Mouse (Mus musculus): ENCODE results near the gene Hist1h4a. TPM values are rescaled to one million over a fixed set of nuclear protein-coding genes. Genes with fewer than 3 reads are reported as not detected.
"Not testable (repeated sequence)": the region's sequence is repeated elsewhere in the genome, so short reads cannot be mapped to it uniquely, and the experiment has no call there.

The Hist1h4a gene
- polyA plus RNA-seq (2016; fragmentation: Nextera tagmentation; extraction: Ambion mirVana): 1.2 and 1.4 TPM in 2 replicates

DNA sequence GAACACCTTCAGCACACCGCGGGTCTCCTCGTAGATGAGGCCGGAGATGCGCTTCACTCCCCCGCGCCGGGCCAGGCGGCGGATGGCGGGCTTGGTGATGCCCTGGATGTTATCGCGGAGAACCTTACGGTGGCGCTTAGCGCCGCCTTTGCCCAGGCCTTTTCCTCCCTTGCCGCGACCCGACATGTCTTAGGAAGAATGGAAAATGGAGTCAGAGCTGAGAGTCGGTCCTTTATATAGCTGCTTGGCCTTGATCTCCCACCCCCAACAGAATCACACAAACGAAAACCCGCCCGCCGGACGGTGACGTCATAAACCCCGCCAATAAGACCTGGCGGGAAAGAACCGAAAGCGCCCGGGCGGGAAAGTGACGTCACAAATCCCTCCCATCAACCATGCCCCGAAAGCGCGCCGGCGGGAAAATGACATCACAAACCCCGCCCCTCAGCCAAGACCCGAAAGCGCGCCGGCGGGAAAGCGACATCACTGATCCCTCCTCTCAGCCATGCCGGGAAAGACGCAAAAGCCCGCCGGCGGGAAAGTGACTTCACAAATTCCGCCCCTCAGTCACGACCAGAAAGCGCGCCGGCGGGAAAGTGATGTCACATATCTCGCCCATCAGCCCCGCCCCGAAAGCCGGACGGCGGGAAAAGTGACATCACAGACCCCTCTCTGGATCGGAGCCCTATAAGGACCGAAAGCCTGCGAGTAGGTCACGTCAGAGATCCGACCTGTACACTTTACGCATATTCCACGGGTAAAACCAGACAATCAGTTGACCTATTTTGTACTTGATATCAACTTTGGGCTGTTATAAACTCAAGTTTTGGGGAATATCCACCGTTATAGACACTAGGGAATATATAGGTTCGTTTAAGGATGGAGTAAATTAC, at the start of gene Hist1h4a:
TSS of gene Hist1h4a (minus strand) at position 259 of the 893 bp plus-strand sequence.
- under 1% methylated on average over 69 of the region's 72 CpGs for WGBS
- ATAC-seq (ENCODE audit: insufficient number of reproducible peaks, insufficient read depth, low FRiP score, low TSS enrichment, low read depth): peak; percentile 73

GRCm38 (mm10) chr13:23806422-23807052, 45.5 kb upstream of the Hist1h4a start, which contains the start of gene Slc17a2:
Slc17a2 (plus strand) TSS chr13:23806993.
- Histone ChIP-seq H3K9ac (replicated peaks) (no peak within 1 kb of the TSS), H3K4me1 (replicated peaks) (no peaks in the 10 kb centered on the region), H3K4me3 (replicated peaks) (no peak within 1 kb of the TSS), H3K27ac (no peak within 1 kb of the TSS), H3K36me3 (no peaks in the 10 kb centered on the region), H3K27me3 (no peaks in the 10 kb centered on the region), H3K9me3 (no peaks in the 10 kb centered on the region), H3K4me2 (no peak within 1 kb of the TSS)
- no peak for ATAC-seq (ENCODE audit: insufficient number of reproducible peaks, insufficient read depth, low FRiP score, low TSS enrichment, low read depth)
- 86% methylated on average over 15 of the region's 15 CpGs for WGBS

More for the DNA sequence above, at the start of gene Hist1h4a:
- Histone ChIP-seq H3K27me3 (no peaks in the 10 kb centered on the region), H3K4me2 (peak within 1 kb of the TSS; percentile 85), H3K9ac (replicated peaks) (peak within 1 kb of the TSS; percentile 71), H3K36me3 (no peaks in the 10 kb centered on the region), H3K4me3 (replicated peaks) (peak within 1 kb of the TSS; percentile 48), H3K4me1 (replicated peaks) (peaks cover 30% of the 10 kb centered on the region), H3K27ac (peak within 1 kb of the TSS; percentile 97), H3K9me3 (no peaks in the 10 kb centered on the region)

GRCm38 (mm10) chr13:23804532-23804931, 43.5 kb upstream of the Hist1h4a start:
- H3K36me3 ChIP-seq: no peaks in the 10 kb centered on the region
- H3K27ac ChIP-seq: no peak overlapping the region
- no peak overlapping the region for H3K9ac ChIP-seq (replicated peaks)
- peaks cover 2% of the 10 kb centered on the region; the same call in 1 of the 2 replicates for H3K4me1 ChIP-seq (replicated peaks)
- H3K9me3 ChIP-seq: no peaks in the 10 kb centered on the region
- WGBS: 67% methylated on average over 2 of the region's 2 CpGs
- H3K4me2 ChIP-seq: no peak overlapping the region
- ATAC-seq (ENCODE audit: insufficient number of reproducible peaks, insufficient read depth, low FRiP score, low TSS enrichment, low read depth): no peak
- H3K4me3 ChIP-seq (replicated peaks): no peak overlapping the region
- no peaks in the 10 kb centered on the region for H3K27me3 ChIP-seq

- no peak overlapping the region for H3K4me3 ChIP-seq (replicated peaks)
- 59% methylated on average over 5 of the region's 5 CpGs for WGBS
- H3K9me3 ChIP-seq: no peaks in the 10 kb centered on the region
- no peak for ATAC-seq (ENCODE audit: insufficient number of reproducible peaks, insufficient read depth, low FRiP score, low TSS enrichment, low read depth)
- no peaks in the 10 kb centered on the region for H3K27me3 ChIP-seq
- H3K4me1 ChIP-seq (replicated peaks): peaks cover 21% of the 10 kb centered on the region
- H3K36me3 ChIP-seq: no peaks in the 10 kb centered on the region
- H3K4me2 ChIP-seq: no peak overlapping the region
- H3K27ac ChIP-seq: no peak overlapping the region
- H3K9ac ChIP-seq (replicated peaks): no peak overlapping the region
Measured at GRCm38 (mm10) chr13:23799405-23799804, 38.4 kb upstream of the Hist1h4a start.

DNA sequence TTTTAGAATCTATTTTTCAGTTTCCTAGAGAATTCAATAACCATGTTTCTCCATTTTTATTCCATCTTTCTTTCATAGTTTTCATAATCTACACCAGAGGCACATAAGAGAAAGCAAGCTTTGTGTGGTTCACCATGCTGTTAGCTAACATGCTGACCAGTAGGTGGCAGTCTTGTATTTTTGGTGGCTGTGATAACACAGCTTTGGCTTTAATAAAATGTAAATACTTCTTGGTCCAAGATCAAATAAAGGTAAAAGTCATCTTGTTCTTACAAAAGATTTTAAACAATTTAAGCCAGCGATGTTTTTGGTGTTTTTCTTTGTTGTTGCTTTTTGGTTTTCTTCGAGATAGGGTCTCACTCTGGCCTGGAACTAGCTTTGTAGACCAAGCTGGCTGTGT, 31.5 kb upstream of the Hist1h4a start:
- no peak for ATAC-seq (ENCODE audit: insufficient number of reproducible peaks, insufficient read depth, low FRiP score, low TSS enrichment, low read depth)
- 42% methylated on average over 2 of the region's 2 CpGs for WGBS

DNA sequence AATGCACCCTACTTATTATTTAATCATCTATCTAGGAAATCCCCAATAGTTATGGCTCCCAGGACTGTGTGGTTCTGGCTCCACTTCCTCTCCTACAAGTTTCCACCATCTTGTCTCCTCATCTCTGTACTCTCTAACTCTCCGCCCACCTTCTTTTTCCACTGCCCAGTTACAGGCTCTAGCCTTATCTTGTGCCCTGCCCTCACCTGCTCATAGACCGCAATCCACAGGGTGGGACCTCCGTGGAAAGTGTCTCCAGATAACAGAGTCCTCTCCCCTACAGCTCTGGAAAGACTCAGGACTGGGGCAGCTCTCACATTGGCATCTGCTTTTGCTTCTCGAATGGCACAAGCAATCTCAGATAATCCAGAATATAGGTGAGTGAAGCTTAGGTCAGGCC, 18.0 kb upstream of the Hist1h4a start:
- no peak overlapping the region for H3K27ac ChIP-seq
- H3K9me3 ChIP-seq: no peaks in the 10 kb centered on the region
- ATAC-seq (ENCODE audit: insufficient number of reproducible peaks, insufficient read depth, low FRiP score, low TSS enrichment, low read depth): no peak
- no peaks in the 10 kb centered on the region for H3K4me1 ChIP-seq (replicated peaks)
- H3K4me2 ChIP-seq: no peak overlapping the region
- H3K4me3 ChIP-seq (replicated peaks): no peak overlapping the region
- H3K36me3 ChIP-seq: no peaks in the 10 kb centered on the region
- H3K9ac ChIP-seq (replicated peaks): no peak overlapping the region
- WGBS: 85% methylated on average over 4 of the region's 4 CpGs
- no peaks in the 10 kb centered on the region for H3K27me3 ChIP-seq

More for the DNA sequence above, 31.5 kb upstream of the Hist1h4a start:
- no peak overlapping the region for H3K9ac ChIP-seq (replicated peaks)
- no peak overlapping the region for H3K4me3 ChIP-seq (replicated peaks)
- H3K27me3 ChIP-seq: no peaks in the 10 kb centered on the region
- H3K4me1 ChIP-seq (replicated peaks): peaks cover 1% of the 10 kb centered on the region; the same call in 1 of the 2 replicates
- H3K9me3 ChIP-seq: no peaks in the 10 kb centered on the region
- no peak overlapping the region for H3K27ac ChIP-seq
- no peak overlapping the region for H3K4me2 ChIP-seq
- no peaks in the 10 kb centered on the region for H3K36me3 ChIP-seq

DNA sequence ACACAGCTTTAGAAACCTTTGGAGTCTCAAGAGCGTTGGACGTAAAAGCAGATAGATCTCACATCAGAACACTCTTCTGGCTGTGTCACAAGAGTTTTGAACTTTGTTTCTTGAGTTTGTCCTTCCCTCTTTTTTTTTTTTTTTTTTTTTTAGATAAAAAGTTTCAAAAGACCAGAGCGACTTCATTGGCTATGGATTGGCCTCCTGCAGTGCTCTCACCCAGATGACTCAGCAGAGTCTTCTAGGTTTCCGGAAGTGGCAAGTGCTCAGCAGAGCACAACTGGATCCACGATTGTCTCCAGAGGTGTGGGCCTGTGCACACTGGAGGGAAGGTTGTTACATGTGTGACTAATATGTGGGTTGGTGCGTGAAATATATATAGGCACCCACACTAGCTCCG, 17.3 kb upstream of the Hist1h4a start:
- 93% methylated on average over 7 of the region's 7 CpGs for WGBS
- Histone ChIP-seq H3K4me3 (replicated peaks) (no peak overlapping the region), H3K27me3 (no peaks in the 10 kb centered on the region), H3K4me1 (replicated peaks) (no peaks in the 10 kb centered on the region), H3K9me3 (no peaks in the 10 kb centered on the region), H3K27ac (no peak overlapping the region), H3K36me3 (no peaks in the 10 kb centered on the region), H3K4me2 (no peak overlapping the region), H3K9ac (replicated peaks) (no peak overlapping the region)
- no peak for ATAC-seq (ENCODE audit: insufficient number of reproducible peaks, insufficient read depth, low FRiP score, low TSS enrichment, low read depth)

GRCm38 (mm10) chr13:23772561-23773313, 11.7 kb upstream of the Hist1h4a start:
- H3K27ac ChIP-seq: no peak overlapping the region
- no peaks in the 10 kb centered on the region for H3K9me3 ChIP-seq
- WGBS: 26% methylated on average over 21 of the region's 21 CpGs
- H3K36me3 ChIP-seq: no peaks in the 10 kb centered on the region
- H3K27me3 ChIP-seq: no peaks in the 10 kb centered on the region
- peak; percentile 80 for ATAC-seq (ENCODE audit: insufficient number of reproducible peaks, insufficient read depth, low FRiP score, low TSS enrichment, low read depth)
- peaks cover 3% of the 10 kb centered on the region for H3K4me1 ChIP-seq (replicated peaks)
- H3K4me3 ChIP-seq (replicated peaks): no peak overlapping the region
- H3K4me2 ChIP-seq: peak overlapping the region; percentile 38
- no peak overlapping the region for H3K9ac ChIP-seq (replicated peaks)

DNA sequence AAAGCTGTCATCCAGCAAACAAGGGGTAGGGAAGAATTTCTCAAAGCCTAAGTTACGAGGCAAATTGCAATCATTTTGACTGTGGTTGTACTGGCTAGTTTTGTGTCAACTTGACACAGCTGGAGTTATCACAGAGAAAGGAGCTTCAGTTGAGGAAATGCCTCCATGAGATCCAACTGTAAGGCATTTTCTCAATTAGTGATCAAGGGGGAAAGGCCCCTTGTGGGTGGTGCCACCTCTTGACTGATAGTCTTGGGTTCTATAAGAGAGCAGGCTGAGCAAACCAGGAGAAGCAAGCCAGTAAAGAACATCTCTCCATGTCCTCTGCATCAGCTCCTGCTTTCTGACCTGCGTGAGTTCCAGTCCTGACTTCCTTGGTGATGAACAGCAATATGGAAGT, 8.6 kb upstream of the Hist1h4a start, which contains the start of gene Trim38:
TSS of gene Trim38 (plus strand) at position 301 of the 400 bp plus-strand sequence.
- 88% methylated on average over 2 of the region's 2 CpGs for WGBS
- ATAC-seq (ENCODE audit: insufficient number of reproducible peaks, insufficient read depth, low FRiP score, low TSS enrichment, low read depth): not testable (repeated sequence)

DNA sequence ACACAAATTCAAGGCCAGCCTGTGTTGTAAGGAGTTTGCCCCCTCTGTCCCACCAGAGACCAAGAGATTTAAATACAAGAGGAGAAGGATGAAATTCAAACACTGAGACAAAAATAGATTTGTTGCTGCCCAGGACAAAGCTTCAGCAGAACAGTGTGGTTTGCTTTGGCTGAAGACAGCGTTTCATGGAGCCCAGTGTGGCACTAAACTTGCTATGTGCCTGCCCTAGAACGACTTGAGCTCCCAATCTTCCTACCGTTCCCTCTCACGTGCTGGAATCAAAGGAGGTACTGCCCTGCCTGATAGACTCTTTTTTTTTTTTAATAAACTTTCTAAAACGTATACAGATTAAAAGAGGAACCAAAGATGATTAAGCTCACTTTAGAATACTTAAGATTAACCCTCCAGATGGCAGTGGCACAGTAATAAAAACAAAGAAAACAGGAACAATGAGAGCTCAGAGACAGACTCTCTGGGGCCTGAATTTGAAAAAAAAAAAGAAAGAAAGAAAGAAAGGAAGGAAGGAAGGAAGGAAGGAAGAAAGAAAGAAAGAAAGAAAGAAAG, 7.9 kb upstream of the Hist1h4a start:
- peaks cover 14% of the 10 kb centered on the region for H3K4me1 ChIP-seq (replicated peaks)
- 56% methylated on average over 5 of the region's 5 CpGs for WGBS
- H3K4me3 ChIP-seq (replicated peaks): no peak overlapping the region
- no peaks in the 10 kb centered on the region for H3K9me3 ChIP-seq
- ATAC-seq (ENCODE audit: insufficient number of reproducible peaks, insufficient read depth, low FRiP score, low TSS enrichment, low read depth): no peak
- no peaks in the 10 kb centered on the region for H3K27me3 ChIP-seq
- no peak overlapping the region for H3K9ac ChIP-seq (replicated peaks)
- H3K4me2 ChIP-seq: no peak overlapping the region
- no peaks in the 10 kb centered on the region for H3K36me3 ChIP-seq
- no peak overlapping the region for H3K27ac ChIP-seq

More for the DNA sequence above, 8.6 kb upstream of the Hist1h4a start, which contains the start of gene Trim38:
- not testable (repeated sequence) for H3K4me2 ChIP-seq; H3K4me1 ChIP-seq (replicated peaks); H3K9me3 ChIP-seq; H3K27me3 ChIP-seq; H3K9ac ChIP-seq (replicated peaks); H3K27ac ChIP-seq; H3K4me3 ChIP-seq (replicated peaks); H3K36me3 ChIP-seq

Data from limb, embryonic 12.5 days (tissue).